Mouse (Mus musculus): ENCODE data around the gene Rsrc1.
A peak's percentile ranks its signal among the peaks of the same experiment; 100 is the strongest.
"Not testable (repeated sequence)": the region's sequence is repeated elsewhere in the genome, so short reads cannot be mapped to it uniquely, and the experiment has no call there.

Gene Rsrc1

GRCm38 (mm10) chr3:66985539-66986286, 4.5 kb downstream of the Rsrc1 start:
- peak; percentile 64 for DNase-seq (ENCODE audit: low read depth)

GRCm38 (mm10) chr3:66986287-66986560, 5.0 kb downstream of the Rsrc1 start:
- no peak for DNase-seq (ENCODE audit: low read depth)

GRCm38 (mm10) chr3:66996820-66997219, 15.6 kb downstream of the Rsrc1 start:
- no peak for DNase-seq (ENCODE audit: low read depth)

GRCm38 (mm10) chr3:67036387-67037062, 55.3 kb downstream of the Rsrc1 start:
- no peak for DNase-seq (ENCODE audit: low read depth)

GRCm38 (mm10) chr3:67059755-67060154, 78.6 kb downstream of the Rsrc1 start:
- no peak for DNase-seq (ENCODE audit: low read depth)

- no peak for DNase-seq (ENCODE audit: low read depth)
These were observed 89.6 kb downstream of the Rsrc1 start for GRCm38 (mm10) chr3:67070575-67071488.

GRCm38 (mm10) chr3:67073653-67074052, 92.5 kb downstream of the Rsrc1 start:
- not testable (repeated sequence) for DNase-seq (ENCODE audit: low read depth)

- no peak for DNase-seq (ENCODE audit: low read depth)
These were observed 94.3 kb downstream of the Rsrc1 start for GRCm38 (mm10) chr3:67075484-67075883.

GRCm38 (mm10) chr3:67084742-67085141, 103.6 kb downstream of the Rsrc1 start:
- DNase-seq (ENCODE audit: low read depth) = no peak

- DNase-seq (ENCODE audit: low read depth) = no peak
These were observed 127.2 kb downstream of the Rsrc1 start for GRCm38 (mm10) chr3:67108428-67108827.

- DNase-seq (ENCODE audit: low read depth) = no peak
These were observed 135.1 kb downstream of the Rsrc1 start for GRCm38 (mm10) chr3:67116317-67116716.

GRCm38 (mm10) chr3:67132521-67132920, 151.3 kb downstream of the Rsrc1 start:
- no peak for DNase-seq (ENCODE audit: low read depth)

GRCm38 (mm10) chr3:67135749-67136375, 154.7 kb downstream of the Rsrc1 start:
- DNase-seq (ENCODE audit: low read depth) = no peak

- DNase-seq (ENCODE audit: low read depth) = no peak
These were observed 163.8 kb downstream of the Rsrc1 start for GRCm38 (mm10) chr3:67144952-67145351.

- no peak for DNase-seq (ENCODE audit: low read depth)
These were observed 165.1 kb downstream of the Rsrc1 start for GRCm38 (mm10) chr3:67146280-67146679.

- DNase-seq (ENCODE audit: low read depth) = no peak
These were observed 166.1 kb downstream of the Rsrc1 start for GRCm38 (mm10) chr3:67147246-67147645.

- peak; percentile 13 for DNase-seq (ENCODE audit: low read depth)
These were observed 216.0 kb downstream of the Rsrc1 start for GRCm38 (mm10) chr3:67197179-67197578.

GRCm38 (mm10) chr3:67213047-67213457, 231.9 kb downstream of the Rsrc1 start:
- DNase-seq (ENCODE audit: low read depth) = no peak

- no peak for DNase-seq (ENCODE audit: low read depth)
These were observed 251.5 kb downstream of the Rsrc1 start for GRCm38 (mm10) chr3:67232617-67233241.

- DNase-seq (ENCODE audit: low read depth) = not testable (repeated sequence)
These were observed 261.3 kb downstream of the Rsrc1 start for GRCm38 (mm10) chr3:67242451-67242850.

- DNase-seq (ENCODE audit: low read depth) = no peak
These were observed 286.3 kb downstream of the Rsrc1 start for GRCm38 (mm10) chr3:67267448-67267847.

GRCm38 (mm10) chr3:67279781-67280180, 298.6 kb downstream of the Rsrc1 start:
- DNase-seq (ENCODE audit: low read depth) = peak; percentile 20

Data from c-Kit-positive CD71-positive TER-119-negative erythroid progenitor cells, embryonic 14.5 days (primary cell).